Mouse (Mus musculus) megakaryocyte, embryonic 14.5 days (primary cell): Measurements from ENCODE around the gene Dpep3.

ENCODE experiments used
- FLI1 ChIP-seq: IDR thresholded peaks from 2 replicates; pipeline ENCODE4 v1.6.1; 2012; ENCODE audit warnings: low read length, inconsistent platforms, mixed read lengths
- GATA1 ChIP-seq: IDR thresholded peaks from 3 replicates; pipeline ENCODE4 v1.6.1; 2012; ENCODE audit warnings: mixed read lengths, low read length, inconsistent platforms, borderline replicate concordance

DNA sequence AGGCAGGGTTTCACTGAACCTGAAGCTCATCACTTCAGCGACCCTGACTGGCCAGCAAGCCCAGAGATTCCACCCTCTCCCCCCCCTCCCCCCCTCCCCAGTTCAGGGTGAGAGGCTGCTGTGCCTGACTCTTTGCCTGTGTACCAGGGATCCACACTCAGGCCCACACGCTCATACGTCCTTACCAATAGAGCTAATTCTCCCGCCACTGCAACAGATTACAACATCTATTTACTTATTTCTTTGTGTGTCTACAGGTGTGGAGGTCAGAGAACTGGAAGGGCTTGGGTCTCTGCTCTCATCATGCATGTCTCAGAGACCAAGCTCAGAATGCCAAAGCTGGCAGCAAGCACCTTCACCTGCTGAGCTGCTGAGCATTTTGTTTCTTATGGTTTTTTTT is 14.0 kb upstream of the Dpep3 start:
- TF ChIP-seq GATA1 (no peak), FLI1 (no peak)
